Mouse (Mus musculus): ENCODE results near the gene Ece1. TPM values are rescaled to one million over a fixed set of nuclear protein-coding genes. Genes with fewer than 3 reads are reported as not detected.

Gene Ece1
- polyA plus RNA-seq, 2 experiments: 42.4 to 45.7 TPM

DNA sequence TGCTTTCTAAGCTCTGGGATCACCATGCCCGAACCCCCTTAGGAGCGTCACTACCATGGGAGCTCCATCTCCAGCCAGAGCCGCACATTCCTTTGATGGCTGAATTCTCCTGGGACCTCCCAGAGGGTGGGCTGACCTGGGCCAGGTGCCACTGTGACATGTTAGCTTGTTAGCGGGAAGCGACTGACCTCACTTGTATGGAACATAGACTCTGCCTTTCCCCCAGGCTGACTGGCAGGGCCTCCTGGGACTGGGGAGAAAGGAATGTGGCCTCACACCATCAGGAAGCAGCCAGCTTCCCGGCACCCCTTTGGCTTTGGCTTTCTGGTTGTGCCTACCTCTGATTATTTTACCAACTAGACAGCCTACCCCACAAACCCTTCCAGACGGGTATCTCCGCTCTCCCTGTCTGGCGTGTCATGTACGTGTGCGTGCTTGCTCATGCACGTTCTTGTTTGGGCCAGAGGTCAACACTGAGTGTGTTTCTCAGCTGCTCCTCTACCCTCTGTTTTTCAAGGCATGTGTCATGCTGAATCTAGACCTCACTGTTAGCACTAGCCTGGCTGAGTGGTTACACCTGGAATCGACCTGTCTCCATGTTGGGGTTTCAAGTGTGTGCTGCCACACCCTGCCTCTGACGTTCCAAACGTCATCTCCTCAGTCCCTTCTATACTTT is 67.4 kb downstream of the Ece1 start:
- no peak overlapping the region for H3K4me3 ChIP-seq (replicated peaks; ENCODE audit: low read length)
- no peaks in the 10 kb centered on the region for H3K27me3 ChIP-seq (ENCODE audit: control insufficient read depth, insufficient read depth, low read length)
- no peak overlapping the region for H3K9ac ChIP-seq (ENCODE audit: low read depth, low read length, severe bottlenecking)
- H3K4me2 ChIP-seq (replicated peaks; ENCODE audit: low read depth, low read length, severe bottlenecking): no peak overlapping the region
- DNase-seq (ENCODE audit: low spot score): peak; percentile 23
- TF ChIP-seq POLR2A (IDR thresholded peaks at IDR 0.05; ENCODE audit: borderline replicate concordance, extremely low read depth, insufficient read depth, insufficient read length): no peak
- H3K4me1 ChIP-seq (ENCODE audit: control insufficient read depth, insufficient read depth, low read length): peaks cover 39% of the 10 kb centered on the region
- H3K9me3 ChIP-seq (ENCODE audit: control insufficient read depth, low read length): no peaks in the 10 kb centered on the region
- WGBS: 59% methylated on average over 15 of the region's 15 CpGs
- no peak for ATAC-seq (ENCODE audit: low FRiP score, low read depth)
- peaks cover 37% of the 10 kb centered on the region for H3K36me3 ChIP-seq (ENCODE audit: control insufficient read depth, insufficient read depth, low read length)
- peak overlapping the region; percentile 74; the same call in 1 of the 2 replicates for H3K27ac ChIP-seq (replicated peaks; ENCODE audit: low read depth, low read length)

DNA sequence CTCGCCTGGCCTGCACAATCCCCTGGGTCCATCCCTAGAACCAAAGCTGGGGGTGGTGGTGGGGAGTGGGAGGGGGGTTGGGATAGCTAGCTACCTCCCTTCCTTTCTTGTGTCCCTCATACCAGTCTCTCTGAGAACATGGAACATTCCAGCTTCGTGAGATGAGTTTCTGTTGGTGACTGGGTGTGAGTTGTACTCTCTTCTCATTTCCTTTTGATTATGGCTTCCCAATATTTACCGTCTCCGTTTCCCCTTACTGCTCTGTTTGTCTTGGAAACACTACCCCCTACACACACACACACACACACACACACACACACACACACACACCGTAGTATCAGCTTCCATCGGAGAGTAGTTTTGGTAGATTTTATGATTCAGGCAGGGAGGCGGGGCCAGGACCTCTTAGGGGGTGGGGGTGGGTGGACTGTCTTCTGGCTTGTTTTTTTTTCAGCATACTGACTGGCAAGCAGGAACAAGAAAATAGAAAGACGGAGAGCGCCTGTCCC is 68.5 kb downstream of the Ece1 start:
- DNase-seq (ENCODE audit: low spot score) (no peak), ATAC-seq (ENCODE audit: low FRiP score, low read depth) (peak; percentile 79)
- peak overlapping the region; percentile 74 for H3K27ac ChIP-seq (replicated peaks; ENCODE audit: low read depth, low read length)
- WGBS: 6% methylated on average over 9 of the region's 9 CpGs
- no peak overlapping the region for H3K4me3 ChIP-seq (replicated peaks; ENCODE audit: low read length)
- peaks cover 46% of the 10 kb centered on the region for H3K36me3 ChIP-seq (ENCODE audit: control insufficient read depth, insufficient read depth, low read length)
- no peaks in the 10 kb centered on the region for H3K27me3 ChIP-seq (ENCODE audit: control insufficient read depth, insufficient read depth, low read length)
- no peak overlapping the region for H3K9ac ChIP-seq (ENCODE audit: low read depth, low read length, severe bottlenecking)
- H3K4me2 ChIP-seq (replicated peaks; ENCODE audit: low read depth, low read length, severe bottlenecking): peak overlapping the region; percentile 27; the same call in 1 of the 2 replicates
- H3K9me3 ChIP-seq (ENCODE audit: control insufficient read depth, low read length): no peaks in the 10 kb centered on the region
- H3K4me1 ChIP-seq (ENCODE audit: control insufficient read depth, insufficient read depth, low read length): peaks cover 39% of the 10 kb centered on the region
- TF ChIP-seq POLR2A (IDR thresholded peaks at IDR 0.05; ENCODE audit: borderline replicate concordance, extremely low read depth, insufficient read depth, insufficient read length): no peak

DNA sequence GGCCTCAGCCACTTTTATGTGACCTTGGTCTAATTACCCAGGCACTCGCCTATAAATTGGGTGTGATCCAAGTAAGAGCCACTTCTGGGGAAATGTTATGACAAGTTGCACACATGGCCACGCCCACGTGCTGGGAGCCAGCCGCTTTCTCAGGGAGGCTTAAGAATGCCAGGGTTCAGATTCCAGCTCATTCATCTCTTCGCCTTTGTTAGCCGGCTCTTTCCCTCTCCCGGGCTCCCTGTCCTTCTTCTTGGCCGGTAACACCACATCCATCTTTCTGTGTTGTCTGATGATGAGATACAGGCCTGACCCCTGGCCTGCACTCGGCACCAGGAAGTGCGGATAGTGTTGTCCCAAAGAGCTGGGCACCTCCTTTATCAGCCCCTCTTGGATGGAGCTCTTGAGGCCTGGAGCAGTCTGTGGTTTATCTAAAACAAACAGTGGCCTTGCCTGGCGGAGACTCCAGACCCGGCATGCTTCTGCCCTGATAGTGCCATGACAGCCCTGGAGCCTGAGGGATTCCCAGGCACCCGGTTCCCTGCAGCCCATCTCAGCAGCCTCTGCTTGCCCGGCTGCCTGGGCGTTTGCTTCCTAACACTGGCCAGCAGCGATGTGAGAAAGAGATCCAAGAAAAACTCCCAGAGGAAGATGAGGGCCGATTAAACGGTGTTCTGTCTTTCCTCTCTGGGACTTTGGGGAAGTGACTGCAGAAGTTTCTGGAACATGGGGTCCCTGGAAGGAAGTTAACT is 69.1 kb downstream of the Ece1 start:
- Histone ChIP-seq H3K9ac (ENCODE audit: low read depth, low read length, severe bottlenecking) (no peak overlapping the region), H3K4me3 (replicated peaks; ENCODE audit: low read length) (no peak overlapping the region), H3K36me3 (ENCODE audit: control insufficient read depth, insufficient read depth, low read length) (peaks cover 46% of the 10 kb centered on the region), H3K27ac (replicated peaks; ENCODE audit: low read depth, low read length) (peak overlapping the region; percentile 74), H3K9me3 (ENCODE audit: control insufficient read depth, low read length) (no peaks in the 10 kb centered on the region), H3K27me3 (ENCODE audit: control insufficient read depth, insufficient read depth, low read length) (no peaks in the 10 kb centered on the region), H3K4me1 (ENCODE audit: control insufficient read depth, insufficient read depth, low read length) (peaks cover 39% of the 10 kb centered on the region), H3K4me2 (replicated peaks; ENCODE audit: low read depth, low read length, severe bottlenecking) (peak overlapping the region; percentile 27)
- TF ChIP-seq POLR2A (IDR thresholded peaks at IDR 0.05; ENCODE audit: borderline replicate concordance, extremely low read depth, insufficient read depth, insufficient read length): no peak
- peak; percentile 68 for ATAC-seq (ENCODE audit: low FRiP score, low read depth)
- DNase-seq (ENCODE audit: low spot score): peak; percentile 85
- 12% methylated on average over 18 of the region's 18 CpGs for WGBS

DNA sequence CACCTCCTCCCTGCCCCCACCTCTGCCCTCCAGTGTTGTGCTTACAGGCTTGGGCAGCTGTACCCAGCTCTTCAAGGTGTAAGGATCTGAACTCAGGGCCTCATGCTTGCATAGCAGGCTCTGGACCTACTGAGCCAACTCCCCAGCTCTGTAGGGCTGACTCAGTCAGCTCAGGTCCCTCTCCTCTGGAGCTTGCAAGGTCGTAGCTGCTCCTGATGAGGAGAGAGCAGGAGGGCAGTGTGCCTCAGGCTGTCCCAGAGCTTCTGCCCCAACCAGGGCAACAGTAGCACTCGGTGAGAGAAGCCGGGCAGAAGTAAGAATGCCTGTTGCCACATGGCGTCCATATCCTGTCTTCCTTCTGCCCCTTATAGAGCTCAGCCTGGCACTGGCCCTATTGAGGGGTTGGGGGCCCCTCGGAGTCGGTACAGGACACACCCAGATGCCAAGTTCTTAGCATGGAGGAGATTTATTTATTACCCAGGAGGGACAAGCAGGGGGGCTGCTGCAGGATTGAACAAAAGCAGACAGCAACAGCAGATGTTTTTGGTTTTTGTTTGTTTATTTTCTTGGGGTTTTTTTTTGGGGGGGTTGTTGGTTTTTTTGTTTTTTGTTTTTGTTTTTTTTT is 70.6 kb downstream of the Ece1 start:
- Histone ChIP-seq H3K4me1 (ENCODE audit: control insufficient read depth, insufficient read depth, low read length) (peaks cover 39% of the 10 kb centered on the region), H3K36me3 (ENCODE audit: control insufficient read depth, insufficient read depth, low read length) (peaks cover 50% of the 10 kb centered on the region), H3K27me3 (ENCODE audit: control insufficient read depth, insufficient read depth, low read length) (no peaks in the 10 kb centered on the region), H3K4me3 (replicated peaks; ENCODE audit: low read length) (no peak overlapping the region), H3K9ac (ENCODE audit: low read depth, low read length, severe bottlenecking) (0 out of 2 replicates have a peak overlapping the region, but pooled peaks have one; percentile 3), H3K27ac (replicated peaks; ENCODE audit: low read depth, low read length) (no peak overlapping the region), H3K4me2 (replicated peaks; ENCODE audit: low read depth, low read length, severe bottlenecking) (no peak overlapping the region), H3K9me3 (ENCODE audit: control insufficient read depth, low read length) (no peaks in the 10 kb centered on the region)
- ATAC-seq (ENCODE audit: low FRiP score, low read depth) (no peak), DNase-seq (ENCODE audit: low spot score) (no peak)
- 28% methylated on average over 6 of the region's 6 CpGs for WGBS
- no peak for TF ChIP-seq POLR2A (IDR thresholded peaks at IDR 0.05; ENCODE audit: borderline replicate concordance, extremely low read depth, insufficient read depth, insufficient read length)

DNA sequence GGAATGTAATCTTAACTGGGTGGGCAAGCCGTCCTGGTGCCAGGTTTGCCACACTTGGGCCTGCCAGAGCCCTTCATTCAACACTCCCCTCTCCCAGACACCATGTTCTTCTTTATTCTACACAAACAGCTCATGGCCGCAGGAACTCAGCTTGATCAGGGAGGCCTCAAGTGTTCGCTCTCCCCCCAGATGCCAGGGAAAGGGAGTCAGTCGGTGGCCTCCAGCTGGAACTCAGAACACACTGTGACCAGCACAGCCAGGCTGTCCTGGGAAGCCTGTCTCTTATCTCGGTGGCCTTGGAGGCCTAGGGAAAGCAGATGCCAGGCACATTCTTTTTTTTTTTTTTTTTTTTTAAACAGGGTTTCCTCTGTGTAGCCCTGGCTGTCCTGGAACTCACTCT is 71.3 kb downstream of the Ece1 start:
- no peak for TF ChIP-seq POLR2A (IDR thresholded peaks at IDR 0.05; ENCODE audit: borderline replicate concordance, extremely low read depth, insufficient read depth, insufficient read length)
- peaks cover 51% of the 10 kb centered on the region for H3K36me3 ChIP-seq (ENCODE audit: control insufficient read depth, insufficient read depth, low read length)
- DNase-seq (ENCODE audit: low spot score): no peak
- no peak overlapping the region for H3K4me2 ChIP-seq (replicated peaks; ENCODE audit: low read depth, low read length, severe bottlenecking)
- H3K27me3 ChIP-seq (ENCODE audit: control insufficient read depth, insufficient read depth, low read length): no peaks in the 10 kb centered on the region
- H3K4me1 ChIP-seq (ENCODE audit: control insufficient read depth, insufficient read depth, low read length): peaks cover 39% of the 10 kb centered on the region
- WGBS: 58% methylated on average over 5 of the region's 5 CpGs
- no peak for ATAC-seq (ENCODE audit: low FRiP score, low read depth)
- no peaks in the 10 kb centered on the region for H3K9me3 ChIP-seq (ENCODE audit: control insufficient read depth, low read length)
- H3K4me3 ChIP-seq (replicated peaks; ENCODE audit: low read length): no peak overlapping the region
- no peak overlapping the region for H3K27ac ChIP-seq (replicated peaks; ENCODE audit: low read depth, low read length)
- H3K9ac ChIP-seq (ENCODE audit: low read depth, low read length, severe bottlenecking): no peak overlapping the region
